9 mouse cellular contexts compared by ENCODE assay signal in genomic region chr19:55749532-55749931, GRCm38 (mm10). TPM values are rescaled to one million over a fixed set of nuclear protein-coding genes. Genes with fewer than 3 reads are reported as not detected.
DNase-seq lines count a peak whose midpoint lies in the region; ATAC-seq and TF ChIP-seq lines count a peak whose summit lies in the region.
"Had no signal": no experiment of that assay in that cellular context is flagged by ENCODE, and none has a peak within 500 bp of the region (broad histone marks: within the 10 kb centered on the region; RNA-seq: fewer than 3 reads in every experiment).

No protein-coding gene starts in this region.

- no peaks in the 10 kb centered on the region for H3K27me3 ChIP-seq in hindbrain, embryonic 10.5 days (ENCODE audit: insufficient read depth, poor library complexity, severe bottlenecking)
- H3K27me3 ChIP-seq in hindbrain, embryonic 11.5 days (ENCODE audit: control insufficient read depth, insufficient read depth, low read length) = no peaks in the 10 kb centered on the region
- H3K27me3 ChIP-seq in embryonic facial prominence, embryonic 10.5 days (replicated peaks; ENCODE audit: low read depth, poor library complexity, severe bottlenecking) = no peaks in the 10 kb centered on the region
- no peaks in the 10 kb centered on the region for H3K27me3 ChIP-seq in hindbrain, postnatal 0 days (ENCODE audit: insufficient read depth, low read length)
- H3K27me3 ChIP-seq in neural tube, embryonic 11.5 days (ENCODE audit: control insufficient read depth, insufficient read depth, low read length) = 0 out of 2 replicates have a peak, but pooled peaks cover 3% of the 10 kb centered on the region

- H3K4me1 ChIP-seq in hindbrain, embryonic 10.5 days (replicated peaks) = peaks cover 96% of the 10 kb centered on the region
- peaks cover 18% of the 10 kb centered on the region for H3K4me1 ChIP-seq in hindbrain, embryonic 11.5 days (replicated peaks; ENCODE audit: control insufficient read depth, insufficient read depth, low read length)
- H3K4me1 ChIP-seq in embryonic facial prominence, embryonic 10.5 days = peaks cover 93% of the 10 kb centered on the region
- H3K4me1 ChIP-seq in hindbrain, postnatal 0 days (ENCODE audit: insufficient read depth, low read length) = peaks cover 12% of the 10 kb centered on the region; the same call in 1 of the 2 replicates
- H3K4me1 ChIP-seq in neural tube, embryonic 11.5 days (ENCODE audit: control insufficient read depth, insufficient read depth, low read length) = peaks cover 60% of the 10 kb centered on the region

- DNase-seq in hindbrain, embryonic 10.5 days (ENCODE audit: low spot score) = no peak
- DNase-seq in hindbrain, embryonic 11.5 days (ENCODE audit: low spot score) = no peak
- no peak for DNase-seq in embryonic facial prominence, embryonic 10.5 days (ENCODE audit: low spot score)
- DNase-seq in hindbrain, postnatal 0 days (ENCODE audit: low spot score) = no peak
- peak; percentile 13 for DNase-seq in neural tube, embryonic 11.5 days (ENCODE audit: low spot score)
- DNase-seq in cerebellum, adult 8-10 months = no peak
- DNase-seq in natural killer cell, adult 2 months (ENCODE audit: low spot score in 2 of 2) = no peak
- no peak for DNase-seq in right cerebral cortex, postnatal 14 days
- DNase-seq: left cerebral cortex, postnatal 4 days had no signal

- H3K27ac ChIP-seq in hindbrain, embryonic 10.5 days = peak overlapping the region; percentile 75
- no peak overlapping the region for H3K27ac ChIP-seq in hindbrain, embryonic 11.5 days (ENCODE audit: low read depth, low read length)
- peak overlapping the region; percentile 80 for H3K27ac ChIP-seq in embryonic facial prominence, embryonic 10.5 days (replicated peaks)
- H3K27ac ChIP-seq in hindbrain, postnatal 0 days = no peak overlapping the region
- no peak overlapping the region for H3K27ac ChIP-seq in neural tube, embryonic 11.5 days (ENCODE audit: low read depth, low read length)

- H3K36me3 ChIP-seq in hindbrain, embryonic 10.5 days = peaks cover 5% of the 10 kb centered on the region; the same call in 1 of the 2 replicates
- no peaks in the 10 kb centered on the region for H3K36me3 ChIP-seq in hindbrain, embryonic 11.5 days (ENCODE audit: control insufficient read depth, insufficient read depth, low read length)
- H3K36me3 ChIP-seq in embryonic facial prominence, embryonic 10.5 days (replicated peaks) = peaks cover 13% of the 10 kb centered on the region
- no peaks in the 10 kb centered on the region for H3K36me3 ChIP-seq in hindbrain, postnatal 0 days (ENCODE audit: insufficient read depth, low read length)
- no peaks in the 10 kb centered on the region for H3K36me3 ChIP-seq in neural tube, embryonic 11.5 days (ENCODE audit: control insufficient read depth, insufficient read depth, low read length)

- whole genome bisulfite sequencing in hindbrain, embryonic 10.5 days = 47% methylated on average over 7 of the region's 7 CpGs
- WGBS in hindbrain, embryonic 11.5 days = 35% methylated on average over 7 of the region's 7 CpGs
- 27% methylated on average over 7 of the region's 7 CpGs for WGBS in embryonic facial prominence, embryonic 10.5 days
- WGBS in hindbrain, postnatal 0 days = 19% methylated on average over 7 of the region's 7 CpGs
- 12% methylated on average over 7 of the region's 7 CpGs for whole genome bisulfite sequencing in neural tube, embryonic 11.5 days

- ATAC-seq in hindbrain, embryonic 11.5 days (ENCODE audit: low FRiP score) = no peak
- no peak for ATAC-seq in hindbrain, postnatal 0 days
- ATAC-seq in neural tube, embryonic 11.5 days (ENCODE audit: insufficient read depth, low FRiP score, low TSS enrichment) = no peak; the same call in 1 of the 2 replicates

- H3K9ac ChIP-seq in hindbrain, embryonic 11.5 days (ENCODE audit: low read depth, low read length) = no peak overlapping the region
- H3K9ac ChIP-seq in hindbrain, postnatal 0 days (replicated peaks; ENCODE audit: low read length) = no peak overlapping the region
- no peak overlapping the region for H3K9ac ChIP-seq in neural tube, embryonic 11.5 days (ENCODE audit: low read length)

- no peak overlapping the region for H3K4me3 ChIP-seq in hindbrain, embryonic 10.5 days
- no peak overlapping the region for H3K4me3 ChIP-seq in hindbrain, embryonic 11.5 days (ENCODE audit: low read depth, low read length)
- peak overlapping the region; percentile 41 for H3K4me3 ChIP-seq in embryonic facial prominence, embryonic 10.5 days
- no peak overlapping the region for H3K4me3 ChIP-seq in hindbrain, postnatal 0 days (ENCODE audit: low read length)
- no peak overlapping the region for H3K4me3 ChIP-seq in neural tube, embryonic 11.5 days (ENCODE audit: low read depth, low read length)

- no peaks in the 10 kb centered on the region for H3K9me3 ChIP-seq in hindbrain, embryonic 10.5 days
- H3K9me3 ChIP-seq in hindbrain, embryonic 11.5 days (ENCODE audit: control insufficient read depth, low read length) = no peaks in the 10 kb centered on the region
- no peaks in the 10 kb centered on the region for H3K9me3 ChIP-seq in embryonic facial prominence, embryonic 10.5 days
- H3K9me3 ChIP-seq in hindbrain, postnatal 0 days (ENCODE audit: low read length) = no peaks in the 10 kb centered on the region
- H3K9me3 ChIP-seq in neural tube, embryonic 11.5 days (ENCODE audit: control insufficient read depth, low read length) = no peaks in the 10 kb centered on the region

- TF ChIP-seq CTCF in hindbrain, postnatal 0 days (IDR thresholded peaks at IDR 0.05; ENCODE audit: low read depth) = no peak

- no peak overlapping the region for H3K4me2 ChIP-seq in hindbrain, embryonic 11.5 days (replicated peaks; ENCODE audit: low read depth, low read length)
- peak overlapping the region; percentile 24 for H3K4me2 ChIP-seq in hindbrain, postnatal 0 days (ENCODE audit: low read depth, low read length)
- no peak overlapping the region; the same call in 1 of the 2 replicates for H3K4me2 ChIP-seq in neural tube, embryonic 11.5 days (ENCODE audit: low read depth)

RNA-seq across cellular contexts. Expression of gene Tcf7l2, which starts 7.9 kb away (rescaled TPM):
- polyA plus RNA-seq in hindbrain, embryonic 10.5 days (2016; fragmentation: Nextera tagmentation; extraction: Ambion mirVana) = 58.6 and 61.0 TPM in 2 replicates
- polyA plus RNA-seq in hindbrain, embryonic 11.5 days (2014; fragmentation: Nextera tagmentation; extraction: Ambion mirVana) = 57.9 and 76.9 TPM in 2 replicates
- polyA plus RNA-seq in embryonic facial prominence, embryonic 10.5 days (2016; fragmentation: Nextera tagmentation; extraction: Ambion mirVana) = 94.5 and 111 TPM in 2 replicates
- 3.9 and 4.0 TPM in 2 replicates for total RNA-seq in hindbrain, postnatal 0 days (2014; rRNA removed)
- 37.3 and 71.6 TPM in 2 replicates for polyA plus RNA-seq in hindbrain, postnatal 0 days (2015; fragmentation: Nextera tagmentation; extraction: Ambion mirVana)
- 60.5 and 60.6 TPM in 2 replicates for polyA plus RNA-seq in neural tube, embryonic 11.5 days (2014; fragmentation: Nextera tagmentation; extraction: Ambion mirVana)

Comparison
In these comparisons a context has a peak if more than half of its experiments do, and no peak if none do; other contexts are left out.
1. H3K27ac ChIP-seq: peak in hindbrain, embryonic 10.5 days (single experiment) and embryonic facial prominence, embryonic 10.5 days (single experiment); none in hindbrain, embryonic 11.5 days (single experiment), hindbrain, postnatal 0 days (single experiment) and neural tube, embryonic 11.5 days (single experiment).